8 mouse cellular contexts compared by ENCODE assay signal in genomic region chr19:34879624-34880023, GRCm38 (mm10). TPM values are rescaled to one million over a fixed set of nuclear protein-coding genes. Genes with fewer than 3 reads are reported as not detected.
DNase-seq lines count a peak whose midpoint lies in the region; ATAC-seq and TF ChIP-seq lines count a peak whose summit lies in the region.

No protein-coding gene starts in this region.

- TF ChIP-seq EP300 in ES-Bruce4 (IDR thresholded peaks at IDR 0.05; ENCODE audit: insufficient read depth, low read depth, low read length) = no peak

- ATAC-seq in cerebellum, adult (ENCODE audit: insufficient number of reproducible peaks, low FRiP score, low TSS enrichment) = no peak
- ATAC-seq in heart, embryonic 14.5 days (ENCODE audit: insufficient number of reproducible peaks, insufficient read depth, low FRiP score, low read depth) = no peak
- no peak for ATAC-seq in liver, embryonic 16.5 days (ENCODE audit: low read depth)
- no peak for ATAC-seq in activated CD4-positive, CD25-positive, alpha-beta regulatory T cell, adult 4 months

- TF ChIP-seq POLR2A in cerebellum, adult 2 months (IDR thresholded peaks at IDR 0.05; ENCODE audit: borderline replicate concordance, insufficient read depth, low read length) = no peak
- no peak for TF ChIP-seq POLR2A in ES-Bruce4 (IDR thresholded peaks at IDR 0.05; ENCODE audit: insufficient read depth, low read length)

- WGBS in cerebellum, adult 2 months = 18% methylated on average over 6 of the region's 6 CpGs
- whole genome bisulfite sequencing in heart, embryonic 14.5 days = 18% methylated on average over 6 of the region's 6 CpGs
- 22% methylated on average over 6 of the region's 6 CpGs for WGBS in liver, embryonic 16.5 days (ENCODE audit: insufficient replicate concordance)

- H3K4me1 ChIP-seq in cerebellum, adult 2 months (ENCODE audit: control insufficient read depth, insufficient read depth, low read length) = no peaks in the 10 kb centered on the region
- no peaks in the 10 kb centered on the region for H3K4me1 ChIP-seq in ES-Bruce4 (ENCODE audit: control insufficient read depth, insufficient read depth, low read length)
- H3K4me1 ChIP-seq in heart, embryonic 14.5 days (ENCODE audit: control insufficient read depth in 2 of 2, insufficient read depth in 2 of 2, low read length in 2 of 2) = peaks cover 9 to 19% of the 10 kb centered on the region in 2 experiments
- H3K4me1 ChIP-seq in liver, embryonic 16.5 days (ENCODE audit: control insufficient read depth, low read depth, low read length) = peaks cover 10% of the 10 kb centered on the region

- TF ChIP-seq CTCF in cerebellum, adult 2 months (IDR thresholded peaks at IDR 0.05; ENCODE audit: borderline replicate concordance, insufficient read depth, low read depth, low read length) = no peak
- TF ChIP-seq CTCF in ES-Bruce4 (IDR thresholded peaks at IDR 0.05; ENCODE audit: low read depth, low read length) = no peak

- peak overlapping the region; percentile 84 for H3K4me2 ChIP-seq in heart, embryonic 14.5 days (ENCODE audit: low read length)
- H3K4me2 ChIP-seq in liver, embryonic 16.5 days (ENCODE audit: low read depth, low read length) = peak overlapping the region; percentile 66

- no peaks in the 10 kb centered on the region for H3K36me3 ChIP-seq in ES-Bruce4 (ENCODE audit: control insufficient read depth, insufficient read depth, low read length, poor library complexity, severe bottlenecking)
- no peaks in the 10 kb centered on the region for H3K36me3 ChIP-seq in heart, embryonic 14.5 days (ENCODE audit: control insufficient read depth, insufficient read depth, low read length)
- H3K36me3 ChIP-seq in liver, embryonic 16.5 days (ENCODE audit: control insufficient read depth, insufficient read depth) = no peaks in the 10 kb centered on the region

- no peaks in the 10 kb centered on the region for H3K9me3 ChIP-seq in ES-Bruce4 (replicated peaks; ENCODE audit: control insufficient read depth, insufficient read depth, low read length, poor library complexity, severe bottlenecking)
- H3K9me3 ChIP-seq in heart, embryonic 14.5 days (ENCODE audit: control insufficient read depth, low read length) = no peaks in the 10 kb centered on the region
- no peaks in the 10 kb centered on the region for H3K9me3 ChIP-seq in liver, embryonic 16.5 days (replicated peaks; ENCODE audit: control insufficient read depth, low read length)

- H3K4me3 ChIP-seq in cerebellum, adult 2 months (replicated peaks; ENCODE audit: insufficient read depth, low read depth, low read length) = peak overlapping the region; percentile 55
- peak overlapping the region; percentile 85; the same call in 1 of the 2 replicates for H3K4me3 ChIP-seq in ES-Bruce4 (ENCODE audit: low read depth, low read length)
- H3K4me3 ChIP-seq in heart, embryonic 14.5 days (ENCODE audit: control insufficient read depth in 1 of 2, insufficient read depth in 1 of 2, low read depth in 1 of 2, low read length in 2 of 2) = peak overlapping the region; percentile 84 to 97
- H3K4me3 ChIP-seq in liver, embryonic 16.5 days (ENCODE audit: low read depth, low read length) = peak overlapping the region; percentile 76

- no peak overlapping the region for H3K27ac ChIP-seq in cerebellum, adult 2 months (ENCODE audit: insufficient read depth, low read length)
- no peak overlapping the region for H3K27ac ChIP-seq in ES-Bruce4 (ENCODE audit: insufficient read depth, low read length)
- H3K27ac ChIP-seq in heart, embryonic 14.5 days (replicated peaks in 1 of 2; ENCODE audit: control insufficient read depth in 1 of 2, insufficient read depth in 1 of 2, low read depth in 2 of 2, low read length in 2 of 2) = peak overlapping the region; percentile 98 to 99
- H3K27ac ChIP-seq in liver, embryonic 16.5 days (ENCODE audit: low read length) = peak overlapping the region; percentile 87

- DNase-seq in cerebellum, adult 2 months = no peak
- DNase-seq in cerebellum, adult 18-20 months = no peak
- no peak for DNase-seq in left cerebral cortex, adult 9 months (ENCODE audit: low spot score in 2 of 2)

- no peaks in the 10 kb centered on the region for H3K27me3 ChIP-seq in cerebellum, adult 2 months (ENCODE audit: control insufficient read depth, insufficient read depth, low read length)
- peaks cover 2% of the 10 kb centered on the region; the same call in 1 of the 2 replicates for H3K27me3 ChIP-seq in ES-Bruce4 (ENCODE audit: control insufficient read depth, insufficient read depth, low read length, poor library complexity, severe bottlenecking)
- no peaks in the 10 kb centered on the region for H3K27me3 ChIP-seq in heart, embryonic 14.5 days (ENCODE audit: control insufficient read depth, insufficient read depth, low read length)
- H3K27me3 ChIP-seq in liver, embryonic 16.5 days (ENCODE audit: control insufficient read depth, insufficient read depth, low read depth, low read length) = no peaks in the 10 kb centered on the region

- H3K9ac ChIP-seq in ES-Bruce4 (ENCODE audit: low read depth, poor library complexity, severe bottlenecking) = peak overlapping the region; percentile 97
- H3K9ac ChIP-seq in heart, embryonic 14.5 days (ENCODE audit: low read length) = peak overlapping the region; percentile 97
- peak overlapping the region; percentile 77 for H3K9ac ChIP-seq in liver, embryonic 16.5 days (ENCODE audit: low read depth, low read length)

RNA-seq across cellular contexts. Expression of gene Pank1, which starts 0.4 kb away (rescaled TPM):
- 6.3 and 6.9 TPM in 2 replicates for polyA plus RNA-seq in cerebellum, adult 2 months (2012; rRNA removed)
- polyA plus RNA-seq in ES-Bruce4 (2011; ENCODE audit: insufficient read depth, insufficient read length, low read depth, missing spikeins) = 7.4 and 8.7 TPM in 2 replicates
- 17.5 and 19.4 TPM in 2 replicates for polyA plus RNA-seq in heart, embryonic 14.5 days (2014; fragmentation: Nextera tagmentation; extraction: Ambion mirVana)
- 10.0 and 10.7 TPM in 2 replicates for polyA plus RNA-seq in liver, embryonic 16.5 days (2015; fragmentation: Nextera tagmentation; extraction: Ambion mirVana)
- polyA plus RNA-seq in activated CD4-positive, CD25-positive, alpha-beta regulatory T cell, adult 4 months (2017; shearing (Covaris generic)) = 1 to 10 TPM in 1 of 2 experiments, under 1 TPM in 1; 0.53 to 1.1 TPM

RNA-seq across cellular contexts. Expression of gene Kif20b, which starts 42.5 kb away (rescaled TPM):
- polyA plus RNA-seq in cerebellum, adult 2 months (2012; rRNA removed) = 0.55 and 0.56 TPM in 2 replicates
- 133 and 144 TPM in 2 replicates for polyA plus RNA-seq in ES-Bruce4 (2011; ENCODE audit: insufficient read depth, insufficient read length, low read depth, missing spikeins)
- polyA plus RNA-seq in heart, embryonic 14.5 days (2014; fragmentation: Nextera tagmentation; extraction: Ambion mirVana) = 33.2 and 38.0 TPM in 2 replicates
- 27.6 and 30.3 TPM in 2 replicates for polyA plus RNA-seq in liver, embryonic 16.5 days (2015; fragmentation: Nextera tagmentation; extraction: Ambion mirVana)
- 10 to 100 TPM; 34.3 to 36.9 TPM for polyA plus RNA-seq in activated CD4-positive, CD25-positive, alpha-beta regulatory T cell, adult 4 months (2017; shearing (Covaris generic))

Comparison
In these comparisons a context has a peak if more than half of its experiments do, and no peak if none do; other contexts are left out.
1. H3K27ac ChIP-seq: peak in heart, embryonic 14.5 days (2 of 2) and liver, embryonic 16.5 days (single experiment); none in cerebellum, adult 2 months (single experiment) and ES-Bruce4 (single experiment).
2. RNA of gene Kif20b, which starts 42.5 kb away (polyA plus RNA-seq): 133 to 144 TPM in ES-Bruce4, 33.2 to 38.0 TPM in heart, embryonic 14.5 days, 34.3 to 36.9 TPM in activated CD4-positive, CD25-positive, alpha-beta regulatory T cell, adult 4 months and 27.6 to 30.3 TPM in liver, embryonic 16.5 days; 0.55 to 0.56 TPM in cerebellum, adult 2 months; every median in the first group is over 10 times any median in the second.
3. Peak in every context shown above with its lines, with median percentiles within 50 percentile points of each other: H3K4me3 ChIP-seq and H3K9ac ChIP-seq.